Mouse (Mus musculus): ENCODE measurements around the gene Adamtsl1.

GRCm38 (mm10) chr4:85818504-85818903, 304.5 kb downstream of the Adamtsl1 start:
- no peak for TF ChIP-seq EP300 (IDR thresholded peaks at IDR 0.05; ENCODE audit: low read depth)
- TF ChIP-seq CTCF (IDR thresholded peaks at IDR 0.05; ENCODE audit: low read depth), result no peak
